Comparison of ENCODE assay signal across 24 mouse cellular contexts in the genomic region with DNA sequence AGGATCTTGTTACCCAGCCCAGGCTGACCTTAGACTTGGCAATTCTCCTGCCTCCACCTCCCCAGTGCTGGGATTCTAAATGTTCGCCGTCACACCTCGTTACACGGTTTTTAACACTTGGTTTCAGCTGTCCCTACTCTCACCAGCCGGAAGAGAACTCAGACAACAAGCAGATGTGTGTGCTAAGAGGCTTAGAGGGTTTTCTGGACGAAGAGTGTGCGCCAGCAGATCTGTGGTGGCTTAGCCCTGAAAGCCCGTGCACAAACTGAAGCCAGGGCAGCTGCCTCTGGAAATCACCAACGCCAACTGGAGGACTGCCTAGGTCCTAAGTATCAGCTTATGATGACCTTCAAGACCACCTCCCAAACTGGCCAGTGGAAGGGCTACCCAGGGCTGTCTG.
DNase-seq lines count a peak whose midpoint lies in the region; ATAC-seq and TF ChIP-seq lines count a peak whose summit lies in the region.
"Had no signal": no experiment of that assay in that cellular context is flagged by ENCODE, and none has a peak within 500 bp of the region (broad histone marks: within the 10 kb centered on the region; RNA-seq: fewer than 3 reads in every experiment).

No protein-coding gene starts in this region.

- peaks cover 13% of the 10 kb centered on the region for H3K4me1 ChIP-seq in limb, embryonic 14.5 days (ENCODE audit: control insufficient read depth, insufficient read depth, low read length)
- H3K4me1 ChIP-seq in kidney, adult 2 months (ENCODE audit: control insufficient read depth, insufficient read depth, low read length) = no peaks in the 10 kb centered on the region
- H3K4me1 ChIP-seq: neural tube, embryonic 15.5 days had no signal

- no peak overlapping the region for H3K4me2 ChIP-seq in limb, embryonic 14.5 days (replicated peaks; ENCODE audit: low read depth, low read length, severe bottlenecking)
- H3K4me2 ChIP-seq: heart, embryonic 15.5 days; hindbrain, embryonic 14.5 days; limb, embryonic 15.5 days; neural tube, embryonic 15.5 days had no signal

- H3K9me3 ChIP-seq in limb, embryonic 14.5 days (ENCODE audit: control insufficient read depth, low read length) = no peaks in the 10 kb centered on the region
- H3K9me3 ChIP-seq: heart, embryonic 15.5 days; limb, embryonic 15.5 days; neural tube, embryonic 15.5 days had no signal

- peak; percentile 27 for DNase-seq in embryo, embryonic 10 days (ENCODE audit: low spot score)
- no peak for DNase-seq in embryo, embryonic 9.5 days (ENCODE audit: extremely low spot score)
- peak; percentile 56 for DNase-seq in retina, adult 2 months (ENCODE audit: low read depth, low spot score)
- DNase-seq in retina, embryonic 14.5 days (ENCODE audit: low spot score) = no peak
- DNase-seq in limb, embryonic 14.5 days (ENCODE audit: low spot score) = peak; percentile 44
- no peak for DNase-seq in kidney, adult 2 months
- DNase-seq in kidney, postnatal 4 days = no peak
- DNase-seq: adrenal gland, postnatal 10 days; cerebellum, adult 8-10 months; cerebellum, postnatal 36 days; heart, postnatal 4 days; kidney, adult 18-20 months; right cerebral cortex, postnatal 25 days; thymus, postnatal 25 days had no signal

- TF ChIP-seq POLR2A in limb, embryonic 14.5 days (IDR thresholded peaks at IDR 0.05; ENCODE audit: borderline replicate concordance, extremely low read depth, insufficient read depth, insufficient read length) = no peak
- TF ChIP-seq POLR2A in kidney, adult 2 months (IDR thresholded peaks at IDR 0.05; ENCODE audit: low read depth, low read length) = no peak

- no peak overlapping the region for H3K4me3 ChIP-seq in limb, embryonic 14.5 days (replicated peaks; ENCODE audit: low read length)
- H3K4me3 ChIP-seq in kidney, adult 2 months (ENCODE audit: insufficient read depth, low read depth, low read length) = no peak overlapping the region
- H3K4me3 ChIP-seq: heart, embryonic 15.5 days; layer of hippocampus, adult 2 months; limb, embryonic 15.5 days; neural tube, embryonic 15.5 days had no signal

- TF ChIP-seq CTCF in kidney, adult 2 months (conservative IDR thresholded peaks at IDR 0.05; ENCODE audit: insufficient read depth, insufficient read length, low read depth, low read length) = no peak

- H3K36me3 ChIP-seq in limb, embryonic 14.5 days (ENCODE audit: control insufficient read depth, insufficient read depth, low read length) = peaks cover 20% of the 10 kb centered on the region; the same call in 1 of the 2 replicates
- peaks cover 5% of the 10 kb centered on the region for H3K36me3 ChIP-seq in kidney, adult 2 months (ENCODE audit: control insufficient read depth, insufficient read depth, low read length)
- H3K36me3 ChIP-seq: limb, embryonic 15.5 days had no signal

- no peak for ATAC-seq in limb, embryonic 14.5 days (ENCODE audit: low FRiP score, low read depth)
- ATAC-seq: forebrain, embryonic 16.5 days; inflammation-experienced regulatory T-cells, adult 6 months had no signal

- H3K9ac ChIP-seq in limb, embryonic 14.5 days (ENCODE audit: low read depth, low read length, severe bottlenecking) = no peak overlapping the region
- H3K9ac ChIP-seq: heart, embryonic 15.5 days; hindbrain, embryonic 14.5 days; limb, embryonic 15.5 days; liver, embryonic 14.5 days; neural tube, embryonic 15.5 days had no signal

- H3K27ac ChIP-seq in limb, embryonic 14.5 days (replicated peaks; ENCODE audit: low read depth, low read length) = no peak overlapping the region
- no peak overlapping the region for H3K27ac ChIP-seq in kidney, adult 2 months (ENCODE audit: insufficient read depth, low read depth, low read length)
- H3K27ac ChIP-seq: heart, embryonic 15.5 days; hindbrain, embryonic 14.5 days; kidney, postnatal 0 days; layer of hippocampus, adult 2 months; limb, embryonic 15.5 days; liver, embryonic 14.5 days; macrophage; neural tube, embryonic 15.5 days had no signal

- H3K27me3 ChIP-seq in limb, embryonic 14.5 days (ENCODE audit: control insufficient read depth, insufficient read depth, low read length) = no peaks in the 10 kb centered on the region
- H3K27me3 ChIP-seq in kidney, adult 2 months (replicated peaks; ENCODE audit: control insufficient read depth, insufficient read depth, low read length) = no peaks in the 10 kb centered on the region
- H3K27me3 ChIP-seq: heart, embryonic 15.5 days; limb, embryonic 15.5 days; neural tube, embryonic 15.5 days had no signal

- 56% methylated on average over 9 of the region's 9 CpGs for WGBS in limb, embryonic 14.5 days
- 78% methylated on average over 9 of the region's 9 CpGs for WGBS in kidney, adult 2 months

Comparison
In these comparisons a context has a peak if more than half of its experiments do, and no peak if none do; other contexts are left out.
1. DNase-seq: peak in embryo, embryonic 10 days (single experiment), retina, adult 2 months (single experiment) and limb, embryonic 14.5 days (single experiment); none in embryo, embryonic 9.5 days (single experiment), retina, embryonic 14.5 days (single experiment), kidney, adult 2 months (single experiment) and kidney, postnatal 4 days (0 of 2).